Mouse (Mus musculus) cortical plate, adult 2 months (tissue): ENCODE data around the gene Tubd1.

ENCODE experiments used
- CTCF ChIP-seq: fragments of 200-500 bp; IDR thresholded peaks from 2 replicates; pipeline ENCODE4 v1.5.1; 2011; ENCODE audit warnings: mild to moderate bottlenecking, control low read depth, low read length; ENCODE audit not compliant: insufficient read depth; ENCODE audit errors: extremely low read depth
- POLR2A ChIP-seq: fragments of 200-500 bp; IDR thresholded peaks from 2 replicates; pipeline ENCODE4 v1.6.1; 2011; ENCODE audit warnings: mild to moderate bottlenecking, low read length, control low read depth; ENCODE audit not compliant: insufficient read depth; ENCODE audit errors: extremely low read depth

- no peak for TF ChIP-seq POLR2A
- no peak for TF ChIP-seq CTCF
Measured at GRCm38 (mm10) chr11:86570261-86570746, 25.5 kb downstream of the Tubd1 start.
